Mouse (Mus musculus) midbrain, embryonic 15.5 days (tissue): ENCODE data around the gene Nxnl2. TPM values are rescaled to one million over a fixed set of nuclear protein-coding genes. Genes with fewer than 3 reads are reported as not detected.
"Not testable (repeated sequence)": the region's sequence is repeated elsewhere in the genome, so short reads cannot be mapped to it uniquely, and the experiment has no call there.

Experiments
- ATAC-seq: fragments of 200-750 bp; cut with Nextera tagmentation; replicated peaks from 2 replicates; pipeline ENCODE4 v1.8.0; 2017; ENCODE audit warnings: moderate TSS enrichment
- H3K27ac ChIP-seq: fragments of 300-500 bp; sonication (generic); 2 replicates; pipeline ENCODE4 v1.5.1; 2015; ENCODE audit warnings: mild to moderate bottlenecking, inconsistent platforms
- H3K27me3 ChIP-seq: fragments of 300-500 bp; sonication (generic); replicated peaks from 2 replicates; pipeline ENCODE4 v1.6.1; 2015; ENCODE audit warnings: inconsistent platforms
- H3K36me3 ChIP-seq: fragments of 300-500 bp; sonication (generic); replicated peaks from 2 replicates; pipeline ENCODE4 v1.6.1; 2015; ENCODE audit warnings: inconsistent platforms
- H3K4me1 ChIP-seq: fragments of 300-500 bp; sonication (generic); 2 replicates; pipeline ENCODE4 v1.6.1; 2015; ENCODE audit warnings: inconsistent platforms
- H3K4me2 ChIP-seq: fragments of 300-500 bp; sonication (generic); 2 replicates; pipeline ENCODE4 v1.6.1; 2015; ENCODE audit warnings: inconsistent platforms, mild to moderate bottlenecking, moderate library complexity
- H3K4me3 ChIP-seq: fragments of 300-500 bp; sonication (generic); 2 replicates; pipeline ENCODE4 v1.5.1; 2015; ENCODE audit warnings: mild to moderate bottlenecking, inconsistent platforms
- H3K9ac ChIP-seq: fragments of 300-500 bp; sonication (generic); 2 replicates; pipeline ENCODE4 v1.6.1; 2015; ENCODE audit warnings: mild to moderate bottlenecking, inconsistent platforms
- H3K9me3 ChIP-seq: fragments of 300-500 bp; sonication (generic); 2 replicates; pipeline ENCODE4 v1.6.1; 2016; ENCODE audit warnings: inconsistent platforms
- WGBS: fragments of 180-500 bp; shearing (Covaris S2); methylation state at CpG from one replicate; pipeline ENCODE4 v1.1.7; 2015; ENCODE audit warnings: mixed read lengths; 5-methylcytosine and 5-hydroxymethylcytosine counted together
- polyA plus RNA-seq: library from polyadenylated mRNA; unstranded; fragments of >200 nt; fragmentation: Nextera tagmentation; extraction: Ambion mirVana; gene quantifications from 2 replicates; pipeline ENCODE4 v1.2.1, GENCODE M21; 2015

The Nxnl2 gene
- polyA plus RNA-seq, 1 experiment from 2014 or later: 2.0 TPM

GRCm38 (mm10) chr13:51190336-51190735 lies 19.5 kb downstream of the Nxnl2 start:
- Histone ChIP-seq H3K4me2 (no peak overlapping the region), H3K9me3 (no peaks in the 10 kb centered on the region), H3K4me1 (no peaks in the 10 kb centered on the region), H3K9ac (no peak overlapping the region), H3K4me3 (no peak overlapping the region), H3K36me3 (no peaks in the 10 kb centered on the region), H3K27me3 (no peaks in the 10 kb centered on the region), H3K27ac (no peak overlapping the region)
- ATAC-seq: no peak
- 76% methylated on average over 3 of the region's 3 CpGs for WGBS

DNA sequence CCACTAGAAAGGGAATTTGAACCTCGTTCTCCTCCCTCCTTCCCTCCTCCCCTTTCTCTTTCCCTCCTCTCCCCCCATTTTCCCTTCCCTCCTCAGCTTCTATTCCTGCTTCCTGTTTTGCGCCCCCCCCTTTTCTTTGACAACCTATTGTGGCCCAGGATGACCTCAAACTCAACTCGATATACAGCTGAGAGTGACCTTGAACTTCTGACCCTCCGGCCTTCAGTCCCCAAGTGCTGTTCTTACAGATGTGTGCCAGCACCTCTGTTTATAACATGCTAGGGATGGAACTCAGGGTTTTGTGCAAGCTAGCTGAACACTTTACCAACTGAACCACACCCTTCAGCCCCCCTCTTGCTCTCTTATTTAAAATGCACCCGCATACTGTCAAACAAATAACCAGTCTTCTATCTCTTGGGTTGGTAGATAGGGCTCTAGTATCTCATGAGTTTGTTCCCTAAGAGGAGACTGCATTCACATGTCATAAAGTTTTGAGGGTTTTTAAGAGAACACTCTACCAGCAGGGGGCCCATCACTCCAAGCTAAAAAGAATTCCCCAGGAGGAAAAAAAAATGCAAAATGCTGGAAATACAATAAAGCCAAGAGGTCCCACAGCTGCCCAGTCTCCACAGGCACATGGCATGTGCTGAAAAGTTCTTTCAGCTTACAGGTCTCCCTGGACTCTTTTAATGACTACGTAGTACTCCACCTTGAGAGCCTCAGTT lies 20.8 kb downstream of the Nxnl2 start:
- Histone ChIP-seq H3K4me3 (no peak overlapping the region), H3K27ac (no peak overlapping the region), H3K9ac (no peak overlapping the region), H3K4me2 (no peak overlapping the region), H3K27me3 (no peaks in the 10 kb centered on the region), H3K9me3 (no peaks in the 10 kb centered on the region), H3K4me1 (no peaks in the 10 kb centered on the region), H3K36me3 (no peaks in the 10 kb centered on the region)
- ATAC-seq: no peak
- 92% methylated on average over 6 of the region's 6 CpGs for WGBS

DNA sequence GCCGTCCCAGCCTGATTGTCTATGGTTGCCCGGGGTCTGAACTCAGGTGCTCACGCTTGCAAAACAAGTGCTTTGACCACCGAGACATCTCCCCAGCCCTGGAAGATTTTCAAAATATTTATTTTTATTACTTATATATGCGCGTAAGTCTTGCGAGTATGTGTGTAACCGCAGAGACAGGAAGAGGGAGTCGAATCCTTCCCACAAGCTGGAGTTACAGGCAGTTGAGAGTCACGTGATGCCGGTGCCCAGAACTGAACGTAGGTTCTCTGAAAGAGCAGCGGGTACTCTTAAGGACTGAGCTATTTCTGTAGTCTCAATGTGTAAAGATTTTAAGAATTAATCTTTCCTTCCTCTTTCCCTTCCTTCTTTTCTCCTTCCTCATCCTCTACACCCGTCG lies 23.1 kb downstream of the Nxnl2 start:
- WGBS: 90% methylated on average over 15 of the region's 15 CpGs
- no peaks in the 10 kb centered on the region for H3K9me3 ChIP-seq
- no peaks in the 10 kb centered on the region for H3K4me1 ChIP-seq
- no peak for ATAC-seq
- no peaks in the 10 kb centered on the region for H3K36me3 ChIP-seq
- no peak overlapping the region for H3K27ac ChIP-seq
- H3K4me2 ChIP-seq: no peak overlapping the region
- H3K9ac ChIP-seq: no peak overlapping the region
- H3K27me3 ChIP-seq: no peaks in the 10 kb centered on the region
- no peak overlapping the region for H3K4me3 ChIP-seq

DNA sequence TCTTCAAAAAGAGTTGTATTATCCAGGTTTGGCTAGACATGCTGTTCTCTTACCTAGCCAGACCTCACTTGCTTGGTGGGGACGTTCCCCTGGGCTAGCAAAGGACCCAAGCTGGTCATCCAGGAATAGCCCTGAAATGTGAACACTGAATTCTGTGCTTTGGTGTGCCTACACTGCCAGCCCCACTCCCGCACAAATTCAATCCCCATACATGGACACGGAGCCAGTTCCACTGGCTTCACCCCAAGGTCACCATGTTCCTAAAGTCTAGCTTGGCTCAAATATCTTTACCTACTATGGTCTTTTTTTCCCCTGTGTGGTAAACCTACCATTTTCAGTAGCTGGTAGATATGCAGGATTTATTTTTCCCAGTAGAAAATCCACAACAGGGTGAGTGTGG lies 26.9 kb downstream of the Nxnl2 start:
- Histone ChIP-seq H3K4me2 (no peak overlapping the region), H3K4me1 (no peaks in the 10 kb centered on the region), H3K27me3 (no peaks in the 10 kb centered on the region), H3K4me3 (no peak overlapping the region), H3K36me3 (no peaks in the 10 kb centered on the region), H3K27ac (no peak overlapping the region), H3K9me3 (no peaks in the 10 kb centered on the region), H3K9ac (no peak overlapping the region)
- ATAC-seq: no peak
- WGBS: 89% methylated on average over 3 of the region's 3 CpGs

DNA sequence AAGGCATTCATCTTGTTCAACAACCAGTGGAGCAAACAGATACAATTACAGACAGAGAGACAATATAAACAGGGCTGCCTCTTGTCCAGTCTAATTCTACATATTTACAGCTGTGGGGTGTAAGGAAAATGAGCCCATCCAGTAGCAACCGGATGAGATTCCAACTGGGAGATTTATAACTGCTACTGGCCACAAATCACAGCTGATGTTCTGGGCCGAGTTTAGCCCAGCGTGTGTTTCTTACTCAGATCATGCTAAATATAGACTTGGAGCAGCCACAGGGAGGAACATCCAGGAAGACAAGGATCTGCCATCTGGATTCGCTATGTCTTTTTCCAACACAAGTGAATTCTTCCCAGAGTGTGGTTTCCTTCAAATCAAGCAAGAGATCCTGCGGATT lies 27.4 kb downstream of the Nxnl2 start:
- no peak for ATAC-seq
- H3K4me3 ChIP-seq: no peak overlapping the region
- no peak overlapping the region for H3K4me2 ChIP-seq
- no peak overlapping the region for H3K27ac ChIP-seq
- no peaks in the 10 kb centered on the region for H3K4me1 ChIP-seq
- H3K36me3 ChIP-seq: no peaks in the 10 kb centered on the region
- no peaks in the 10 kb centered on the region for H3K27me3 ChIP-seq
- H3K9me3 ChIP-seq: no peaks in the 10 kb centered on the region
- WGBS: 79% methylated on average over 5 of the region's 5 CpGs
- no peak overlapping the region for H3K9ac ChIP-seq

- Histone ChIP-seq H3K4me3 (peak overlapping the region; percentile 32), H3K4me2 (peak overlapping the region; percentile 58), H3K9ac (peak overlapping the region; percentile 34; the same call in 1 of the 2 replicates)
- not testable (repeated sequence) for H3K36me3 ChIP-seq, H3K27me3 ChIP-seq, H3K27ac ChIP-seq, H3K4me1 ChIP-seq, H3K9me3 ChIP-seq
- WGBS: 41% methylated on average over 36 of the region's 36 CpGs
- ATAC-seq: peak; percentile 61
These were observed 31.4 kb downstream of the Nxnl2 start for GRCm38 (mm10) chr13:51201985-51202843.

DNA sequence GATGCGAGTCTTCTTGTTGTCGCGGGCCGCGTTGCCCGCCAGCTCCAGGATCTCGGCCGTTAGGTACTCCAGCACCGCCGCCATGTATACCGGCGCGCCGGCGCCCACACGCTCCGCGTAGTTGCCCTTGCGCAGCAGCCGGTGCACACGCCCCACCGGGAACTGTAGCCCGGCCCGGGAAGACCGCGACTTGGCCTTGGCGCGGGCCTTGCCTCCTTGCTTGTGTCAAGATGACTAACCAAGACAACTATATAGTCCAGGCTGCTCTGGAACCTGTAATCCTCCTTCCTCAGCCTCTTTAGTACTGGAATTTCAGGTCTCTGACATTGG lies 32.0 kb downstream of the Nxnl2 start:
- Histone ChIP-seq H3K4me2 (peak overlapping the region; percentile 58), H3K4me3 (peak overlapping the region; percentile 32), H3K9ac (peak overlapping the region; percentile 34; the same call in 1 of the 2 replicates)
- H3K9me3 ChIP-seq, H3K4me1 ChIP-seq, H3K27ac ChIP-seq, H3K36me3 ChIP-seq, H3K27me3 ChIP-seq: not testable (repeated sequence)
- ATAC-seq: peak; percentile 42
- 8% methylated on average over 28 of the region's 28 CpGs for WGBS

- H3K27ac ChIP-seq: no peak overlapping the region
- WGBS: 90% methylated on average over 8 of the region's 8 CpGs
- H3K4me3 ChIP-seq: no peak overlapping the region
- H3K9me3 ChIP-seq: no peaks in the 10 kb centered on the region
- H3K27me3 ChIP-seq: no peaks in the 10 kb centered on the region
- H3K9ac ChIP-seq: no peak overlapping the region
- ATAC-seq: no peak
- no peak overlapping the region for H3K4me2 ChIP-seq
- no peaks in the 10 kb centered on the region for H3K36me3 ChIP-seq
- peaks cover 2% of the 10 kb centered on the region for H3K4me1 ChIP-seq
These were observed 32.6 kb downstream of the Nxnl2 start for GRCm38 (mm10) chr13:51203467-51203866.

GRCm38 (mm10) chr13:51204081-51204480 lies 33.3 kb downstream of the Nxnl2 start:
- not testable (repeated sequence) for ATAC-seq, H3K27ac ChIP-seq, H3K4me3 ChIP-seq, H3K4me2 ChIP-seq, H3K36me3 ChIP-seq, H3K4me1 ChIP-seq, H3K27me3 ChIP-seq, H3K9me3 ChIP-seq, H3K9ac ChIP-seq
- 91% methylated on average over 11 of the region's 11 CpGs for WGBS

DNA sequence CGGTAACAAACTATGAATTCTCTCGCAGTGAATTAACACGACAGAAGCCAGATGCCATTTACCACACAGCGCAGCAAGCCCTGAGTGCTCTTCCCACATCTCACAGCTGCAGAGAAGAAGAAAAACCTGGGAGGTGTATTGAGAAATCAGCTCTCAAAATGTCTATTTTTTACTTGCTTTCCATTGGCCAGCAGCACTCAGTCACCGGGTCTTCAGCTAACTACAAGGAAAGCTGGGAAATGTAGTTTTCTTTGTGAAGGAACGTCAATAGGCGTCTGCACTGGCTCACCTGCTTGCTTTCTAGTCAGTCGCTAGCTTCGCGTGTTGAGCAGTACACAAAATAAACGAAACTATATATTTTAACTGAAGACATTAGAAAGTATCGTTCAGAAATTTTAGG lies 37.1 kb downstream of the Nxnl2 start:
- no peak overlapping the region for H3K9ac ChIP-seq
- ATAC-seq: peak; percentile 90
- 67% methylated on average over 12 of the region's 12 CpGs for WGBS
- no peaks in the 10 kb centered on the region for H3K27me3 ChIP-seq
- no peak overlapping the region for H3K4me2 ChIP-seq
- H3K4me3 ChIP-seq: no peak overlapping the region
- H3K27ac ChIP-seq: peak overlapping the region; percentile 26; the same call in 1 of the 2 replicates
- H3K4me1 ChIP-seq: peaks cover 6% of the 10 kb centered on the region
- no peaks in the 10 kb centered on the region for H3K36me3 ChIP-seq
- H3K9me3 ChIP-seq: no peaks in the 10 kb centered on the region

DNA sequence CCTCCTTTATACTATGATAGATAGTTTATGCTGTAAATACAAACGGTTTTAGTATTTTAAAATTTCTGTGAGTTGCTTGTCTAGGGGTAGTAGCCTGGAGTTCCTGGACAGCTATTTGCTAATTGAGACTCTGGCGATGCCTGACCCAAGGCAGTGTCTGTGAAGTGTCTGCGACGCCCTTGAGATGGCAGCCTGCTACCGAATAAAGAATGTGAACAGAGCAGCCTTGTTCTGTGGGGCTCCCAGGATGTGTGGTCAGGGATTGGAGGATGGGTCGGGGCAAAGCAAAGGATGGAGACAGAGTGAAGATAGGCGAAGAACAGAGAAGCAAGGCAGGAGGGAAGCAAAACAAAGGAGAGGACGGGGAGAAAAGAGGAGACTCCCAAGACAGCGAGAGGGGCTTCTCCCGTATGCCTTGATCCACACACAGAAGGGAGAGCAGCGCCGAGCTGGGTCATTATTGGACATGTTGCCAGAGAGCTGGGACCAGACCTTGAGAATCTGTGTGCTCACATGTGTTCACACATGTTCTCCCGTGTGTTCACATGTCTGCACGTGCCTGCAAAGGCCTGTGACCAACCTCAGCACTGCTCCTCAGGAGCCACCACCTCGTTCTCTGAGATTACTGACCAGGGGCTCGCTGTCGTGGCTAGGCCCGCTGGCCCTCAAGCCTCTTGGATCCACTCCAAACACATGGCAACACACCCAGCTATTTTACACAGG lies 37.7 kb downstream of the Nxnl2 start:
- WGBS: 60% methylated on average over 18 of the region's 18 CpGs
- H3K36me3 ChIP-seq: no peaks in the 10 kb centered on the region
- 0 out of 2 replicates have a peak overlapping the region, but pooled peaks have one; percentile 5 for H3K27ac ChIP-seq
- no peak overlapping the region for H3K9ac ChIP-seq
- H3K27me3 ChIP-seq: no peaks in the 10 kb centered on the region
- no peak overlapping the region for H3K4me2 ChIP-seq
- ATAC-seq: peak; percentile 90
- peaks cover 6% of the 10 kb centered on the region for H3K4me1 ChIP-seq
- no peaks in the 10 kb centered on the region for H3K9me3 ChIP-seq
- no peak overlapping the region for H3K4me3 ChIP-seq

- Histone ChIP-seq H3K9me3 (no peaks in the 10 kb centered on the region), H3K27me3 (no peaks in the 10 kb centered on the region), H3K4me1 (peaks cover 6% of the 10 kb centered on the region), H3K27ac (no peak overlapping the region), H3K36me3 (no peaks in the 10 kb centered on the region), H3K9ac (no peak overlapping the region), H3K4me2 (no peak overlapping the region), H3K4me3 (no peak overlapping the region)
- no peak for ATAC-seq
- 68% methylated on average over 5 of the region's 5 CpGs for WGBS
These were observed 39.8 kb downstream of the Nxnl2 start for GRCm38 (mm10) chr13:51210639-51211038.
